Mouse (Mus musculus) E14TG2a.4 (cell line): ENCODE data around the gene Llgl1.

ENCODE experiments used
- CTCF ChIP-seq: conservative IDR thresholded peaks from 2 replicates; pipeline ENCODE4 v1.5.1; 2014; ENCODE audit warnings: low read length
- POU5F1 ChIP-seq: IDR thresholded peaks from 2 replicates; pipeline ENCODE4 v1.6.1; 2014; ENCODE audit warnings: low read length, borderline replicate concordance

DNA sequence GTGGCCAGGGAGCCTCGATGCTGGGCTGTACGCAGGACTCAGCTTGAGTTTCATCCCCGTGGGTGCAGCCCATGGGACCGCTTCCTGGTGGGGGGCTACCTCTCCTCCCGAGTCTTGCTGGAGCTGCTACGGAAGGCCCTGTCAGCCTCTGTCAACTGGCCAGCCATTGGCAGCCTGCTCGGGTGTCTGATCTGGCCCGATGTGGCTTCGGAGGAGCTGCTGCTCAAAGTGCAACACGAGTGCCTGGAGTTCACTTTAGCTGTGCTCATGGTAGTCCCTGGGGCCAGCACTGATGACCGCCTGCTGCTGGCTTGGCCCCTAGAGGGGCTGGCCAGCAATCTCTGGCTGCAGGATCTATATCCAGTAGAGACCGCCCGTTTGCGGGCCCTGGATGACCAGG, 31.7 kb downstream of the Llgl1 start:
- TF ChIP-seq CTCF (no peak), POU5F1 (no peak)
